Mouse (Mus musculus) ES-E14 (cell line): Measurements from ENCODE around the gene Snx4. TPM values are rescaled to one million over a fixed set of nuclear protein-coding genes. Genes with fewer than 3 reads are reported as not detected.

ENCODE experiments used
- DNase-seq: peaks from one replicate; pipeline ENCODE4 v3.0.0-alpha.2; 2013; ENCODE audit warnings: low read depth, low spot score
- H3K27ac ChIP-seq: 2 replicates; pipeline ENCODE4 v1.5.1; 2012; ENCODE audit warnings: low read depth, mild to moderate bottlenecking, low read length, moderate library complexity, mixed read lengths; ENCODE audit not compliant: poor library complexity, insufficient read depth, severe bottlenecking
- H3K36me3 ChIP-seq: 2 replicates; pipeline ENCODE4 v1.6.1; 2012; ENCODE audit warnings: mild to moderate bottlenecking, low read length, moderate library complexity, mixed read lengths; ENCODE audit not compliant: control insufficient read depth, poor library complexity, insufficient read depth, severe bottlenecking
- H3K4me1 ChIP-seq, 2 experiments: fragments of 150-350 bp in 1 of 2; sonication (generic) in 1 of 2; 2 replicates each; pipeline ENCODE4 v1.6.1; 2012; ENCODE audit warnings: low read length in 2 of 2, mild to moderate bottlenecking in 1 of 2, mixed read lengths in 1 of 2; ENCODE audit not compliant: control insufficient read depth in 2 of 2, insufficient read depth in 2 of 2, poor library complexity in 1 of 2
- H3K4me3 ChIP-seq, 2 experiments: fragments of 150-350 bp in 1 of 2; sonication (generic) in 1 of 2; 2 replicates each; pipeline ENCODE4 v1.5.1; 2012; ENCODE audit warnings: low read length in 2 of 2, low read depth in 1 of 2, mild to moderate bottlenecking in 1 of 2, mixed read lengths in 1 of 2; ENCODE audit not compliant: insufficient read depth in 1 of 2, poor library complexity in 1 of 2, severe bottlenecking in 1 of 2
- H3K9ac ChIP-seq: 2 replicates; pipeline ENCODE4 v1.6.1; 2012; ENCODE audit warnings: low read depth, mild to moderate bottlenecking, low read length, mixed read lengths; ENCODE audit not compliant: poor library complexity, insufficient read depth, severe bottlenecking
- H3K9me3 ChIP-seq: fragments of 150-350 bp; sonication (generic); 2 replicates; pipeline ENCODE4 v1.6.1; 2012; ENCODE audit warnings: low read depth, mild to moderate bottlenecking, low read length; ENCODE audit not compliant: control insufficient read depth, insufficient read depth
- CHD2 ChIP-seq: IDR thresholded peaks from 2 replicates; pipeline ENCODE4 v1.6.1; 2014; ENCODE audit warnings: mild to moderate bottlenecking, low read depth, low read length, inconsistent platforms
- HCFC1 ChIP-seq: IDR thresholded peaks from 2 replicates; pipeline ENCODE4 v1.6.1; 2012; ENCODE audit warnings: low read length, inconsistent platforms, borderline replicate concordance; ENCODE audit not compliant: insufficient read depth
- MAFK ChIP-seq: IDR thresholded peaks from 2 replicates; pipeline ENCODE4 v1.6.1; 2014; ENCODE audit warnings: mild to moderate bottlenecking, low read depth, low read length, inconsistent platforms; ENCODE audit not compliant: insufficient read depth
- ZC3H11A ChIP-seq: IDR thresholded peaks from 2 replicates; pipeline ENCODE4 v1.6.1; 2012; ENCODE audit warnings: low read depth, mild to moderate bottlenecking, inconsistent platforms, low read length, borderline replicate concordance
- ZNF384 ChIP-seq: IDR thresholded peaks from 2 replicates; pipeline ENCODE4 v1.6.1; 2012; ENCODE audit warnings: low read depth, low read length, inconsistent platforms
- in situ Hi-C, 2 experiments: fragments of 600-800 bp; cut with MboI; formaldehyde crosslinking; loops; one replicate each; pipeline ENCODE4 v1.15.1; 2025; ENCODE audit warnings: low sequenced_read_pairs in 2 of 2, inconsistent platforms in 1 of 2; ENCODE audit not compliant: unreplicated experiment in 2 of 2
- total RNA-seq: library from RNA; depleted of rRNA; stranded (reverse); fragments of 300-350 nt; gene quantifications from 2 replicates; pipeline ENCODE4 v1.2.3, GENCODE M21; 2012

Gene Snx4
- total RNA-seq, 1 experiment = 54.9 TPM

DNA sequence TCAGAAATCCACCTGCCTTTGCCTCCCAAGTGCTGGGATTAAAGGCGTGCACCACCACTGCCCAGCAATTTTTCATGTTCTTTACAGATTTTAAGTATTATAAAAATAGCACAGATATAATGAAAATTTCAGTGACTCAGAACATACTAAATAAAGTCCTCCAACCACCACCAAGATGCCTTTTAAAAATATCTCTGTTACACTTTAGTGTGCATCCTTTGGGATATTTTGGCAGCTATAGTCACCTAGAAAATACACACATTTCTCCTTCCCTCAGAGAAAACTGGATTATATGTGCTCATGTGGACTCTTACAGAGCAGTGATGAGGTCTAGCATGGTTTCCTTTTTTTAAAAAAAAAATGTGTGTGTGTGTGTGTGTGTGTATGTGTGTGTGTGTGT lies 46.3 kb downstream of the Snx4 start:
- TF ChIP-seq HCFC1 (no peak), ZC3H11A (no peak), CHD2 (no peak), ZNF384 (no peak), MAFK (no peak)
- in situ Hi-C loops = no loop called here
- Histone ChIP-seq H3K4me1 (no peaks in the 10 kb centered on the region), H3K9me3 (no peaks in the 10 kb centered on the region), H3K27ac (no peak overlapping the region), H3K9ac (no peak overlapping the region), H3K4me3 (no peak overlapping the region), H3K36me3 (peaks cover 16% of the 10 kb centered on the region)
- DNase-seq = no peak

- peak; percentile 50 for DNase-seq
- Histone ChIP-seq H3K4me3 (no peak overlapping the region), H3K36me3 (no peaks in the 10 kb centered on the region), H3K9me3 (no peaks in the 10 kb centered on the region), H3K27ac (no peak overlapping the region), H3K4me1 (no peaks in the 10 kb centered on the region), H3K9ac (no peak overlapping the region)
- TF ChIP-seq HCFC1 = no peak
- TF ChIP-seq MAFK = no peak
- no peak for TF ChIP-seq CHD2
- TF ChIP-seq ZC3H11A = peak; percentile 79; the same call in 1 of the 2 replicates
- no peak for TF ChIP-seq ZNF384
- in situ Hi-C loops = loop anchor here in 1 of 2 experiments (25.0 kb wide), 1 partner anchor 431 kb away; no protein-coding TSS in a partner anchor
These were observed 55.4 kb downstream of the Snx4 start for GRCm38 (mm10) chr16:33306633-33307070.

DNA sequence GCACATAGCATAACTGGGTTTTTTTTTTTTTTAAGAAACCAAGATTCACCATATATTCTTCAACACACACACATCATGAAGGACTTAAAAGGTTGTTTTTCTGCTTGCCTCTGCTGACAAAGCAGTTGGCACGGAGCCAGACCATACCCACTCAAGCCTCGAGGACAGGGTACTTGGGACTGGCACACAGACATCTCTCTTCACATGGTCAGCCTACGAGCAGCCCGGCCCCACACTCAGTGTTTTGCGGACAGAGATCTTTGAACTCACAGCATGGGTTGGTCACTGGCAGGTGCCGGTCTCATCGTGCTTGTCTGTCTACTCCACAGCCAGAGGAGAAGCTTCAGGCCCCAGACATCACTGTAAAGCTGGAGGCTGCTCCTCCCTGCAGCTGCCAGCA lies 56.5 kb downstream of the Snx4 start:
- H3K9ac ChIP-seq = no peak overlapping the region
- no peak for TF ChIP-seq ZC3H11A
- no peak for TF ChIP-seq ZNF384
- no peak for TF ChIP-seq CHD2
- no peak for DNase-seq

DNA sequence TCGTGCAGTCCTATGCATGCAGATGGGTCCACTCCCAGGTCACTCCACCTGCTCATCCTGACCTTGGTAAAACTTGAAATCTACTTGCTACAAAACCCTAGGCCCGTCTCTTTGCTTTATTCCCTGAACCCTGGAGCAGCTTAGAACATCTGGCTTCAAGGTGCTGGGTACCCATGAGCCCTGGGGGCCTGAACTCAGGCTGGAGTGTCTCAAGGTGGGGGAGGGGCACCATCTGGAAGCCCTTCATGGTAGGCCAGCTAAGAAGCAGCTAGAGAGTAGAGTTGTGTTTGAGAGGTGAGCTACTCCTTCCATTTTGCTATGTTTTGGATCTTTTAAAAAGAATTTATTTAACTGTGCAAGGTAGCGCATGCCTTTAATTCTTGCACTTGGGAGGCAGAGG lies 57.8 kb downstream of the Snx4 start:
- H3K27ac ChIP-seq = no peak overlapping the region
- no peak overlapping the region for H3K9ac ChIP-seq
- no peak for DNase-seq
- in situ Hi-C loops = loop anchor here in 1 of 2 experiments (25.0 kb wide), 1 partner anchor 428 kb away; no protein-coding TSS in a partner anchor
- H3K9me3 ChIP-seq = no peaks in the 10 kb centered on the region
- no peak for TF ChIP-seq MAFK
- TF ChIP-seq CHD2 = no peak
- no peak for TF ChIP-seq ZC3H11A
- no peak overlapping the region for H3K4me3 ChIP-seq
- no peaks in the 10 kb centered on the region for H3K36me3 ChIP-seq
- no peaks in the 10 kb centered on the region for H3K4me1 ChIP-seq

More for the DNA sequence above, 56.5 kb downstream of the Snx4 start:
- Histone ChIP-seq H3K36me3 (no peaks in the 10 kb centered on the region), H3K4me1 (no peaks in the 10 kb centered on the region), H3K9me3 (no peaks in the 10 kb centered on the region), H3K4me3 (no peak overlapping the region), H3K27ac (no peak overlapping the region)
- in situ Hi-C loops = loop anchor here in 1 of 2 experiments (25.0 kb wide), 1 partner anchor 430 kb away; no protein-coding TSS in a partner anchor

DNA sequence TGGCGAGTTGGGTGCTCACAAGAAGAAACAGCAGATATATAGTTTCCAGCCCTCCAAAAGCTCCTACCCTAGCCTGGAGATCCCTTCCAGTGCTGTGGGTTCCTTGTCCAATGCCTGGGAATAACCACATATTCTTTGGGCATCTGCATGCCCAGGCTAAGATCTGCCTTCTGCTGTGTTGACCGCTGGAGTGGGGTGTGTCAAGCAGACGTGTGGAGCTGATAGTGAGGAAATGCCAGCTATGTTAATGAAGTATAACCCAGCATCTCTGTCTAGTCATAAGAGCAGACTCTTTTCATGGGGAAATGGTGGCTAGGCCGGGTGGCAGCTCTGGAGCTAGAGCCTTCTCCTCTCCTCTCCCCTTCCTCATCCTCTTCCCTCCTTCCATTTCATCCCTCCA lies 64.4 kb downstream of the Snx4 start:
- Histone ChIP-seq H3K9me3 (no peaks in the 10 kb centered on the region), H3K36me3 (no peaks in the 10 kb centered on the region), H3K4me1 (peaks cover 0 to 2% of the 10 kb centered on the region in 2 experiments; a peak in 1 of 4 replicates), H3K4me3 (no peak overlapping the region), H3K9ac (no peak overlapping the region), H3K27ac (no peak overlapping the region)
- DNase-seq = no peak
- in situ Hi-C loops = loop anchor here (10.0 to 25.0 kb wide), 2 partner anchors 419 to 422 kb away; no protein-coding TSS in a partner anchor
- no peak for TF ChIP-seq CHD2
- no peak for TF ChIP-seq MAFK
- TF ChIP-seq ZC3H11A = no peak
- no peak for TF ChIP-seq ZNF384
- TF ChIP-seq HCFC1 = no peak
